Mouse (Mus musculus) liver, embryonic 14.5 days (tissue): ENCODE data around the gene Lzic. TPM values are rescaled to one million over a fixed set of nuclear protein-coding genes. Genes with fewer than 3 reads are reported as not detected.
A peak's percentile ranks its signal among the peaks of the same experiment; 100 is the strongest.

Source experiments
- ATAC-seq: fragments of 200-750 bp; cut with Nextera tagmentation; 2 replicates; pipeline ENCODE4 v1.8.0; 2017; ENCODE audit warnings: moderate number of reproducible peaks, mild to moderate bottlenecking, moderate library complexity; ENCODE audit not compliant: insufficient read depth
- DNase-seq, 3 experiments: peaks; one replicate each; pipeline ENCODE4 v3.0.0-alpha.2; 2012 to 2013; ENCODE audit warnings: low read depth in 3 of 3, low spot score in 3 of 3
- H3K27ac ChIP-seq: fragments of 300-500 bp; sonication (generic); 2 replicates; pipeline ENCODE4 v1.5.1; 2014; ENCODE audit warnings: moderate library complexity, mild to moderate bottlenecking, control low read depth, inconsistent platforms
- H3K27me3 ChIP-seq: fragments of 300-500 bp; sonication (generic); 2 replicates; pipeline ENCODE4 v1.6.1; 2014; ENCODE audit warnings: mild to moderate bottlenecking, low read length, moderate library complexity; ENCODE audit not compliant: control insufficient read depth, insufficient read depth
- H3K36me3 ChIP-seq: fragments of 300-500 bp; sonication (generic); replicated peaks from 2 replicates; pipeline ENCODE4 v1.6.1; 2014; ENCODE audit warnings: low read depth; ENCODE audit not compliant: control insufficient read depth, insufficient read depth
- H3K4me1 ChIP-seq, 2 experiments: fragments of 200-500 bp in 1 of 2; fragments of 300-500 bp in 1 of 2; sonication (generic) in 1 of 2; replicated peaks; 2 replicates each; pipeline ENCODE4 v1.6.1; 2012 to 2014; ENCODE audit warnings: antibody characterized with exemption in 1 of 2, inconsistent platforms in 1 of 2, low read length in 1 of 2; ENCODE audit not compliant: control insufficient read depth in 2 of 2, insufficient read depth in 2 of 2
- H3K4me2 ChIP-seq: fragments of 300-500 bp; sonication (generic); 2 replicates; pipeline ENCODE4 v1.6.1; 2014; ENCODE audit warnings: low read depth, mild to moderate bottlenecking, control low read depth, moderate library complexity
- H3K4me3 ChIP-seq, 2 experiments: fragments of 200-500 bp in 1 of 2; fragments of 300-500 bp in 1 of 2; sonication (generic) in 1 of 2; 2 replicates each; pipeline ENCODE4 v1.5.1; 2012 to 2014; ENCODE audit warnings: low read depth in 2 of 2, low read length in 2 of 2, mild to moderate bottlenecking in 2 of 2, control low read depth in 1 of 2, inconsistent platforms in 1 of 2, moderate library complexity in 1 of 2; ENCODE audit not compliant: insufficient read depth in 1 of 2
- H3K9ac ChIP-seq: fragments of 300-500 bp; sonication (generic); replicated peaks from 2 replicates; pipeline ENCODE4 v1.6.1; 2014; ENCODE audit warnings: mild to moderate bottlenecking, control low read depth, moderate library complexity
- H3K9me3 ChIP-seq: fragments of 300-500 bp; sonication (generic); 2 replicates; pipeline ENCODE4 v1.6.1; 2016; ENCODE audit warnings: low read length, mixed read lengths; ENCODE audit not compliant: control insufficient read depth
- CTCF ChIP-seq: IDR thresholded peaks from 2 replicates; pipeline ENCODE4 v1.5.1; 2016; ENCODE audit warnings: antibody characterized with exemption, low read depth, control low read depth
- EP300 ChIP-seq: IDR thresholded peaks from 2 replicates; pipeline ENCODE4 v1.6.1; 2016; ENCODE audit warnings: antibody characterized with exemption, low read depth
- WGBS: fragments of 180-500 bp; shearing (Covaris S2); extraction: QIAGEN DNeasy Blood & Tissue Kit; methylation state at CpG from one replicate; pipeline ENCODE4 v1.1.7; 2014; ENCODE audit not compliant: insufficient replicate concordance; 5-methylcytosine and 5-hydroxymethylcytosine counted together
- polyA plus RNA-seq, 2 experiments: library from polyadenylated mRNA; depleted of rRNA in 1 of 2; stranded (reverse) in 1 of 2; unstranded in 1 of 2; fragments of >200 nt; fragmentation: Nextera tagmentation in 1 of 2; extraction: Ambion mirVana in 1 of 2; gene quantifications; 2 replicates each; pipeline versions ENCODE4 v1.2.1 to v1.2.3; 2012 to 2014

The Lzic gene
- polyA plus RNA-seq, 2 experiments: 9.1 to 14.9 TPM

DNA sequence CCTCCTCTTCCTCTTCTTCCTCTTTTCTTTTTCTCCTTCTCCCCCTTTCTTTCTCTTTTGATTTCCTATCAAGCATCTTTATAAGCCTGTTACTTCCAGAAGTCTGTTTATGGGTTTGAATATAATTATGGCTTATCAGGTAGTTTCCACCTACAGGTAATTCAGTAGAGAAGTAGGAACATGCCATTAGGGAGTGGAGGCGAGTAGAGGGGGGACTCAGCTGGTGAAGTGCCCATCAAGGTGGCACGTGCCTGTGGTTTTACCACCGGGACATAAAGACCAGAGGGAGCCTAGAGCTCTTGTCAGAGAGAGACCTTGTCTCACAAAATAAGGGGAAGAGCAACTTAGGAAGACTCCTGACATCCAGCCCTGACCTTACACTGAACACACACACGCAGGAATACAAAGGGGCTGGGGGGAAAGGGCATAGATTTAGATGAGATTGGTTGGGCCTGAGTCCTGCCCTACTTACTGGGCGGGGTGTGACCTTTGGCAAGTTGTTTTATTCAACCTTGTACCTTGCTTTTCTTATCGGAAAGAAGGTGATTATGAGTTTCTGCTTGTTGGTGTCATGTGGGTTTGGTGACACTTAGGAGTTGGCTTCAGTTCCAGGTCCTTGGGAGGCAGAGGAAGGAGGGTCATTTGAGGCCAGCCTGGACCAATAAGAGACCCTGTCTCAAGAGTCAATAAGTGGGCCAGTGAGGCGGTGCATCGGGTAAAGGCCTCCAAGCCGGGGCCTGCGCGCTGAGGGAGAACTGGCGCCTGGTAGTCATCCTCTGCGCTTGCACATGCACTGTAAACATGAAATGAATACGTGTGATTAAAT, 4.6 kb downstream of the Lzic start:
- DNase-seq (no peak), ATAC-seq (no peak)
- H3K9ac ChIP-seq: no peak overlapping the region
- no peaks in the 10 kb centered on the region for H3K27me3 ChIP-seq
- H3K4me2 ChIP-seq: no peak overlapping the region
- H3K27ac ChIP-seq: no peak overlapping the region
- WGBS: 83% methylated on average over 14 of the region's 14 CpGs
- TF ChIP-seq CTCF (no peak), EP300 (no peak)
- H3K36me3 ChIP-seq: peaks cover 13% of the 10 kb centered on the region
- no peaks in the 10 kb centered on the region for H3K9me3 ChIP-seq
- H3K4me1 ChIP-seq: peaks cover 4% of the 10 kb centered on the region in 2 experiments
- no peak overlapping the region for H3K4me3 ChIP-seq

- Histone ChIP-seq H3K9me3 (no peaks in the 10 kb centered on the region), H3K4me3 (no peak overlapping the region), H3K36me3 (peaks cover 18% of the 10 kb centered on the region), H3K27ac (no peak overlapping the region), H3K27me3 (no peaks in the 10 kb centered on the region), H3K4me1 (0 out of 4 replicates have a peak, but pooled peaks cover under 1 to 2% of the 10 kb centered on the region in 2 experiments), H3K9ac (no peak overlapping the region), H3K4me2 (no peak overlapping the region)
- TF ChIP-seq CTCF: peak; percentile 42
- TF ChIP-seq EP300: no peak
- DNase-seq: no peak
- WGBS: 89% methylated on average over 3 of the region's 3 CpGs
- ATAC-seq: no peak
These were observed 6.1 kb downstream of the Lzic start for GRCm38 (mm10) chr4:149491151-149491550.

DNA sequence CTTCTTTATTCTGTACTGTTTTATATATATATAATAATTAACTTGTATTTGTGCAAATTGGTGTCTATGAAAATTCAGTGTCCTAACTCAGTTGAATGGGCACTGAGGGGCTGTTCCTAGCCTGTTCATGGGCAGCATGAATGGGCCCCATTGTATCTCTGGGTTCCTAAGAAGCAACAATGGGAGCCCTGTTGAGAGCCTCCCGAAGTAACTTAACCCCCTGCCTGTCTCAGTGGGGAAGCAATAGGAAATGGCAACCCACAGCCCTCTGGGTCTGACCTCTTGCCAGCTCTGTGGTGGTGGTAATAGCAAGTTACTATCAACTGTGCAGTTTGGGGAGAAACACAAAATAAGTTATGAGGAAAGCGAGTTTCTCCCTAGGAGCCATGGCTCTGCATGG, 11.6 kb downstream of the Lzic start:
- no peak for TF ChIP-seq CTCF
- no peak for TF ChIP-seq EP300
- no peak overlapping the region for H3K9ac ChIP-seq
- peaks cover 13% of the 10 kb centered on the region for H3K36me3 ChIP-seq
- DNase-seq: no peak
- H3K27me3 ChIP-seq: no peaks in the 10 kb centered on the region
- no peak overlapping the region for H3K4me2 ChIP-seq
- WGBS: 77% methylated on average over 2 of the region's 2 CpGs
- H3K27ac ChIP-seq: no peak overlapping the region
- no peaks in the 10 kb centered on the region for H3K9me3 ChIP-seq
- no peaks in the 10 kb centered on the region for H3K4me1 ChIP-seq
- no peak for ATAC-seq
- H3K4me3 ChIP-seq: no peak overlapping the region

GRCm38 (mm10) chr4:149498901-149499300, 13.9 kb downstream of the Lzic start:
- no peaks in the 10 kb centered on the region for H3K27me3 ChIP-seq
- TF ChIP-seq EP300 (no peak), CTCF (no peak)
- no peak overlapping the region for H3K27ac ChIP-seq
- 66% methylated on average over 8 of the region's 8 CpGs for WGBS
- H3K4me2 ChIP-seq: no peak overlapping the region
- H3K9me3 ChIP-seq: no peaks in the 10 kb centered on the region
- no peak overlapping the region for H3K9ac ChIP-seq
- no peak for DNase-seq
- peaks cover 11% of the 10 kb centered on the region for H3K36me3 ChIP-seq
- no peak for ATAC-seq
- H3K4me3 ChIP-seq: no peak overlapping the region
- no peaks in the 10 kb centered on the region for H3K4me1 ChIP-seq

GRCm38 (mm10) chr4:149499790-149500189, 14.8 kb downstream of the Lzic start:
- ATAC-seq: no peak
- no peaks in the 10 kb centered on the region for H3K27me3 ChIP-seq
- WGBS: 43% methylated on average over 5 of the region's 5 CpGs
- no peaks in the 10 kb centered on the region for H3K9me3 ChIP-seq
- no peak overlapping the region for H3K27ac ChIP-seq
- H3K36me3 ChIP-seq: peaks cover 7% of the 10 kb centered on the region
- H3K9ac ChIP-seq: no peak overlapping the region
- no peak overlapping the region for H3K4me3 ChIP-seq
- no peak for DNase-seq
- no peak overlapping the region for H3K4me2 ChIP-seq
- TF ChIP-seq CTCF: no peak
- TF ChIP-seq EP300: no peak
- H3K4me1 ChIP-seq: no peaks in the 10 kb centered on the region
